Mouse (Mus musculus): ENCODE results near the gene Cltc.

DNA sequence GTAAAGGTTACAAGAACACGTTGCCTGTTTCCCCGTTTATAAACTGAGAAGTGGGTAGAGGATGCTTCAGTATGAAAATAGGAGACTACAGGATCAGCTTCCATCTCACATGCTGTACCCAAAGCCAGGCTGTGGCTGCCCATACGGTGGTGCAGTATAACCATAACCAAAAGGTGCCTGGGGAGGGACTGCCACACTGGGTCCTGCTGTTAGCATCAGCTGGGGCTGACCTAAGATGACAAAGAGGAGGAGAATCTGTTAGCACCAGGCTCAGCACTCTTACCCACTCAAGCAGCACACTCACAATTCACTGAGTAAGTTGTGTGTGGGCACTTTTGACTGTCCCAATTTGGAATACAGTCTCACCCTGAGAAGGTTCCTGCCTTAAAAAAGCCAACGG is 61.9 kb downstream of the Cltc start:
- TF ChIP-seq CTCF (IDR thresholded peaks at IDR 0.05; ENCODE audit: low read depth), result no peak
- TF ChIP-seq EP300 (optimal IDR thresholded peaks at IDR 0.05), result no peak

All from stomach, postnatal 0 days (tissue).